Mouse (Mus musculus) CD4-positive helper T cell, adult 2 months (primary cell): Measurements from ENCODE around the gene Gmcl1.

Experiments used
- DNase-seq: peaks from one replicate; pipeline ENCODE4 v3.0.0-alpha.2; 2012; ENCODE audit warnings: low read depth, missing footprints, low spot score

The Gmcl1 gene

GRCm38 (mm10) chr6:86660161-86660877, 72.9 kb downstream of the Gmcl1 start:
- no peak for DNase-seq

- no peak for DNase-seq
Observed at GRCm38 (mm10) chr6:86658501-86658900, 74.7 kb downstream of the Gmcl1 start.

GRCm38 (mm10) chr6:86654270-86654916, 78.8 kb downstream of the Gmcl1 start:
- DNase-seq = no peak

- DNase-seq = no peak
Observed at GRCm38 (mm10) chr6:86653026-86653425, 80.2 kb downstream of the Gmcl1 start.

- no peak for DNase-seq
Observed at GRCm38 (mm10) chr6:86646143-86646542, 87.0 kb downstream of the Gmcl1 start.

GRCm38 (mm10) chr6:86645551-86645950, 87.6 kb downstream of the Gmcl1 start:
- DNase-seq = no peak

- peak; percentile 47 for DNase-seq
Observed at GRCm38 (mm10) chr6:86644775-86645400, 88.3 kb downstream of the Gmcl1 start.
